Mouse (Mus musculus): ENCODE results near the gene Msi2. TPM values are rescaled to one million over a fixed set of nuclear protein-coding genes. Genes with fewer than 3 reads are reported as not detected.

The Msi2 gene
- polyA plus RNA-seq, 1 experiment, result 14.4 TPM

GRCm38 (mm10) chr11:88661444-88662180 lies 56.7 kb downstream of the Msi2 start:
- Histone ChIP-seq H3K36me3 (replicated peaks; ENCODE audit: low read length) (peaks cover 95% of the 10 kb centered on the region), H3K4me1 (peaks cover 22% of the 10 kb centered on the region), H3K9me3 (no peaks in the 10 kb centered on the region), H3K4me3 (replicated peaks) (no peak overlapping the region), H3K27me3 (replicated peaks) (no peaks in the 10 kb centered on the region)
- TF ChIP-seq GATA1 (IDR thresholded peaks at IDR 0.05; ENCODE audit: borderline replicate concordance, low read length) (no peak), FLI1 (IDR thresholded peaks at IDR 0.05; ENCODE audit: low read length) (no peak)

- peaks cover 16% of the 10 kb centered on the region; the same call in 1 of the 2 replicates for H3K4me1 ChIP-seq
- H3K27me3 ChIP-seq (replicated peaks), result no peaks in the 10 kb centered on the region
- no peak overlapping the region for H3K4me3 ChIP-seq (replicated peaks)
- H3K36me3 ChIP-seq (replicated peaks; ENCODE audit: low read length), result peaks cover 93% of the 10 kb centered on the region
- no peaks in the 10 kb centered on the region for H3K9me3 ChIP-seq
- TF ChIP-seq GATA1 (IDR thresholded peaks at IDR 0.05; ENCODE audit: borderline replicate concordance, low read length) (no peak), FLI1 (IDR thresholded peaks at IDR 0.05; ENCODE audit: low read length) (no peak)
Measured at GRCm38 (mm10) chr11:88660404-88660803, 57.9 kb downstream of the Msi2 start.

- Histone ChIP-seq H3K4me1 (peaks cover 24% of the 10 kb centered on the region), H3K4me3 (replicated peaks) (no peak overlapping the region), H3K27me3 (replicated peaks) (no peaks in the 10 kb centered on the region), H3K36me3 (replicated peaks; ENCODE audit: low read length) (peaks cover 91% of the 10 kb centered on the region), H3K9me3 (no peaks in the 10 kb centered on the region)
- TF ChIP-seq GATA1 (IDR thresholded peaks at IDR 0.05; ENCODE audit: borderline replicate concordance, low read length), result no peak
- TF ChIP-seq FLI1 (IDR thresholded peaks at IDR 0.05; ENCODE audit: low read length), result no peak
Measured at GRCm38 (mm10) chr11:88658926-88659325, 59.4 kb downstream of the Msi2 start.

- TF ChIP-seq GATA1 (IDR thresholded peaks at IDR 0.05; ENCODE audit: borderline replicate concordance, low read length) (no peak), FLI1 (IDR thresholded peaks at IDR 0.05; ENCODE audit: low read length) (no peak)
- no peak overlapping the region for H3K4me3 ChIP-seq (replicated peaks)
- peaks cover 13% of the 10 kb centered on the region for H3K4me1 ChIP-seq
- H3K36me3 ChIP-seq (replicated peaks; ENCODE audit: low read length), result peaks cover 81% of the 10 kb centered on the region
- H3K9me3 ChIP-seq, result no peaks in the 10 kb centered on the region
- no peaks in the 10 kb centered on the region for H3K27me3 ChIP-seq (replicated peaks)
Measured at GRCm38 (mm10) chr11:88655786-88656185, 62.5 kb downstream of the Msi2 start.

- H3K36me3 ChIP-seq (replicated peaks; ENCODE audit: low read length), result peaks cover 81% of the 10 kb centered on the region
- no peaks in the 10 kb centered on the region for H3K27me3 ChIP-seq (replicated peaks)
- H3K4me1 ChIP-seq, result peaks cover 13% of the 10 kb centered on the region
- TF ChIP-seq GATA1 (IDR thresholded peaks at IDR 0.05; ENCODE audit: borderline replicate concordance, low read length) (no peak), FLI1 (IDR thresholded peaks at IDR 0.05; ENCODE audit: low read length) (no peak)
- no peak overlapping the region for H3K4me3 ChIP-seq (replicated peaks)
- H3K9me3 ChIP-seq, result no peaks in the 10 kb centered on the region
Measured at GRCm38 (mm10) chr11:88655214-88655566, 63.1 kb downstream of the Msi2 start.

- Histone ChIP-seq H3K36me3 (replicated peaks; ENCODE audit: low read length) (peaks cover 78% of the 10 kb centered on the region), H3K4me3 (replicated peaks) (no peak overlapping the region), H3K9me3 (no peaks in the 10 kb centered on the region), H3K27me3 (replicated peaks) (no peaks in the 10 kb centered on the region), H3K4me1 (peaks cover 13% of the 10 kb centered on the region)
- no peak for TF ChIP-seq GATA1 (IDR thresholded peaks at IDR 0.05; ENCODE audit: borderline replicate concordance, low read length)
- TF ChIP-seq FLI1 (IDR thresholded peaks at IDR 0.05; ENCODE audit: low read length), result no peak
Measured at GRCm38 (mm10) chr11:88654391-88655213, 63.7 kb downstream of the Msi2 start.

- no peaks in the 10 kb centered on the region for H3K27me3 ChIP-seq (replicated peaks)
- TF ChIP-seq FLI1 (IDR thresholded peaks at IDR 0.05; ENCODE audit: low read length), result no peak
- no peak for TF ChIP-seq GATA1 (IDR thresholded peaks at IDR 0.05; ENCODE audit: borderline replicate concordance, low read length)
- no peaks in the 10 kb centered on the region for H3K9me3 ChIP-seq
- H3K4me1 ChIP-seq, result peaks cover 12% of the 10 kb centered on the region
- no peak overlapping the region for H3K4me3 ChIP-seq (replicated peaks)
- H3K36me3 ChIP-seq (replicated peaks; ENCODE audit: low read length), result peaks cover 78% of the 10 kb centered on the region
Measured at GRCm38 (mm10) chr11:88650275-88650674, 68.0 kb downstream of the Msi2 start.

- Histone ChIP-seq H3K36me3 (replicated peaks; ENCODE audit: low read length) (peaks cover 78% of the 10 kb centered on the region), H3K9me3 (no peaks in the 10 kb centered on the region)
- TF ChIP-seq GATA1 (IDR thresholded peaks at IDR 0.05; ENCODE audit: borderline replicate concordance, low read length), result no peak
- no peak for TF ChIP-seq FLI1 (IDR thresholded peaks at IDR 0.05; ENCODE audit: low read length)
Measured at GRCm38 (mm10) chr11:88649009-88649408, 69.3 kb downstream of the Msi2 start.

GRCm38 (mm10) chr11:88648407-88648806 lies 69.9 kb downstream of the Msi2 start:
- no peaks in the 10 kb centered on the region for H3K9me3 ChIP-seq
- H3K4me3 ChIP-seq (replicated peaks), result no peak overlapping the region
- H3K36me3 ChIP-seq (replicated peaks; ENCODE audit: low read length), result peaks cover 81% of the 10 kb centered on the region
- H3K27me3 ChIP-seq (replicated peaks), result no peaks in the 10 kb centered on the region
- H3K4me1 ChIP-seq, result peaks cover 4% of the 10 kb centered on the region; the same call in 1 of the 2 replicates
- TF ChIP-seq GATA1 (IDR thresholded peaks at IDR 0.05; ENCODE audit: borderline replicate concordance, low read length), result no peak
- no peak for TF ChIP-seq FLI1 (IDR thresholded peaks at IDR 0.05; ENCODE audit: low read length)

More at GRCm38 (mm10) chr11:88649009-88649408, 69.3 kb downstream of the Msi2 start:
- no peak overlapping the region for H3K4me3 ChIP-seq (replicated peaks)
- no peaks in the 10 kb centered on the region for H3K27me3 ChIP-seq (replicated peaks)
- peaks cover 4% of the 10 kb centered on the region; the same call in 1 of the 2 replicates for H3K4me1 ChIP-seq

- H3K36me3 ChIP-seq (replicated peaks; ENCODE audit: low read length), result peaks cover 83% of the 10 kb centered on the region
- TF ChIP-seq GATA1 (IDR thresholded peaks at IDR 0.05; ENCODE audit: borderline replicate concordance, low read length) (no peak), FLI1 (IDR thresholded peaks at IDR 0.05; ENCODE audit: low read length) (no peak)
- H3K27me3 ChIP-seq (replicated peaks), result no peaks in the 10 kb centered on the region
- peaks cover 7% of the 10 kb centered on the region for H3K4me1 ChIP-seq
- no peak overlapping the region for H3K4me3 ChIP-seq (replicated peaks)
- H3K9me3 ChIP-seq, result no peaks in the 10 kb centered on the region
Measured at GRCm38 (mm10) chr11:88646493-88646892, 71.8 kb downstream of the Msi2 start.
